Mouse (Mus musculus): ENCODE measurements at regions not wholly inside any gene's neighbourhood (a gene's known extent, or its start where the extent isn't known, plus 50 kb on each side); places are given as distances from the start of the nearest gene placed in this dataset.

- 82% methylated on average over 7 of the region's 7 CpGs for WGBS (ENCODE audit: insufficient replicate concordance)
- Histone ChIP-seq H3K4me1 (ENCODE audit: control insufficient read depth, insufficient read depth, low read length) (peaks cover 6% of the 10 kb centered on the region), H3K4me2 (no peak overlapping the region), H3K9ac (ENCODE audit: low read depth, low read length) (no peak overlapping the region), H3K27me3 (ENCODE audit: control insufficient read depth, insufficient read depth, low read length) (no peaks in the 10 kb centered on the region), H3K4me3 (ENCODE audit: low read depth, low read length) (no peak overlapping the region), H3K36me3 (ENCODE audit: control insufficient read depth, insufficient read depth, low read length) (no peaks in the 10 kb centered on the region), H3K9me3 (replicated peaks; ENCODE audit: control insufficient read depth, low read length) (no peaks in the 10 kb centered on the region), H3K27ac (ENCODE audit: low read depth, low read length) (no peak overlapping the region)
- ATAC-seq (replicated peaks; ENCODE audit: insufficient number of reproducible peaks, low FRiP score, low TSS enrichment) = no peak
Measured at GRCm38 (mm10) chr1:190242526-190242925, 72.0 kb upstream of the Prox1 start.

- H3K36me3 ChIP-seq (ENCODE audit: control insufficient read depth, insufficient read depth, low read length) = no peaks in the 10 kb centered on the region
- no peak overlapping the region for H3K27ac ChIP-seq (ENCODE audit: low read depth, low read length)
- 74% methylated on average over 6 of the region's 6 CpGs for WGBS (ENCODE audit: insufficient replicate concordance)
- H3K4me1 ChIP-seq (ENCODE audit: control insufficient read depth, insufficient read depth, low read length) = peaks cover 6% of the 10 kb centered on the region
- no peak overlapping the region for H3K4me3 ChIP-seq (ENCODE audit: low read depth, low read length)
- H3K27me3 ChIP-seq (ENCODE audit: control insufficient read depth, insufficient read depth, low read length) = no peaks in the 10 kb centered on the region
- no peak for ATAC-seq (replicated peaks; ENCODE audit: insufficient number of reproducible peaks, low FRiP score, low TSS enrichment)
- H3K9me3 ChIP-seq (replicated peaks; ENCODE audit: control insufficient read depth, low read length) = no peaks in the 10 kb centered on the region
- no peak overlapping the region for H3K4me2 ChIP-seq
- H3K9ac ChIP-seq (ENCODE audit: low read depth, low read length) = no peak overlapping the region
Measured at GRCm38 (mm10) chr1:190239796-190240195, 69.3 kb upstream of the Prox1 start.

- Histone ChIP-seq H3K36me3 (ENCODE audit: control insufficient read depth, insufficient read depth, low read length) (no peaks in the 10 kb centered on the region), H3K9ac (ENCODE audit: low read depth, low read length) (no peak overlapping the region), H3K27ac (ENCODE audit: low read depth, low read length) (no peak overlapping the region), H3K27me3 (ENCODE audit: control insufficient read depth, insufficient read depth, low read length) (no peaks in the 10 kb centered on the region), H3K4me2 (no peak overlapping the region), H3K4me3 (ENCODE audit: low read depth, low read length) (no peak overlapping the region), H3K9me3 (replicated peaks; ENCODE audit: control insufficient read depth, low read length) (no peaks in the 10 kb centered on the region; the same call in 1 of the 2 replicates), H3K4me1 (ENCODE audit: control insufficient read depth, insufficient read depth, low read length) (no peaks in the 10 kb centered on the region)
- no peak for ATAC-seq (replicated peaks; ENCODE audit: insufficient number of reproducible peaks, low FRiP score, low TSS enrichment)
- 64% methylated on average over 5 of the region's 5 CpGs for WGBS (ENCODE audit: insufficient replicate concordance)
Measured at GRCm38 (mm10) chr1:190230866-190231265, 60.4 kb upstream of the Prox1 start.

- no peaks in the 10 kb centered on the region for H3K9me3 ChIP-seq (replicated peaks; ENCODE audit: control insufficient read depth, low read length)
- H3K27me3 ChIP-seq (ENCODE audit: control insufficient read depth, insufficient read depth, low read length) = no peaks in the 10 kb centered on the region
- no peaks in the 10 kb centered on the region for H3K4me1 ChIP-seq (ENCODE audit: control insufficient read depth, insufficient read depth, low read length)
- no peaks in the 10 kb centered on the region for H3K36me3 ChIP-seq (ENCODE audit: control insufficient read depth, insufficient read depth, low read length)
- no peak overlapping the region for H3K4me2 ChIP-seq
- H3K27ac ChIP-seq (ENCODE audit: low read depth, low read length) = no peak overlapping the region
- ATAC-seq (replicated peaks; ENCODE audit: insufficient number of reproducible peaks, low FRiP score, low TSS enrichment) = no peak
- no peak overlapping the region for H3K9ac ChIP-seq (ENCODE audit: low read depth, low read length)
- WGBS (ENCODE audit: insufficient replicate concordance) = 55% methylated on average over 9 of the region's 9 CpGs
- H3K4me3 ChIP-seq (ENCODE audit: low read depth, low read length) = no peak overlapping the region
Measured at GRCm38 (mm10) chr1:190220417-190220816, 49.9 kb upstream of the Prox1 start.

Small RNA genes lying in the stretch of these regions (microRNA-seq; reads per million reads assigned to microRNA genes)
- gene Gm47294 (ENCODE audit: borderline number of aligned reads) = 0.95 reads per million, percentile 12 among the genes with 10 or more reads in this experiment
